Mouse (Mus musculus) thymus, postnatal 0 days (tissue): ENCODE data around the gene Bphl. TPM values are rescaled to one million over a fixed set of nuclear protein-coding genes. Genes with fewer than 3 reads are reported as not detected.

Experiments
- DNase-seq: peaks from one replicate; pipeline ENCODE4 v3.0.0-alpha.2; 2015; ENCODE audit warnings: low spot score
- polyA plus RNA-seq: library from polyadenylated mRNA; unstranded; fragments of >200 nt; fragmentation: Nextera tagmentation; extraction: Ambion mirVana; gene quantifications from 2 replicates; pipeline ENCODE4 v1.2.1, GENCODE M21; 2015

Gene Bphl
- polyA plus RNA-seq, 1 experiment from 2014 or later = 68.7 TPM

DNA sequence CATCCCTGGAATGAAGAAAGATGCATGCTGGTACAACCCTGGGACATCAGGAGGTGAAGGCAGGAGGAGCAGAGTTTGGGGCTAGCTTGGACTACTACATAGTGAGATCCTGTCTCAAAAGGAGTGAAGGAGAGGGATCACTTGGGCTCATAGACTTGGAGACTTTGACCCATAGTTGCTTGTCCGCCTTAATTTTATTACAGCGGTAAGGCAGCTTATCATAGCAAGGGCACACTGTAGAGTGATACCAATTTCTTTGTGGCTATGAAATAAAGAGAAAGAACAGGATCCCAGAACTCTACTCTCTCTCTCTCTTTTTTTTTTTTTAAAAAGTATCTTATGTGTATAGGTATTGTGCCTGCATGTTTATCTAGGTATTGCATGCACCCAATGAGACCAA, 83.1 kb downstream of the Bphl start:
- DNase-seq = no peak

Other genes starting within 250 kb of the Bphl start
- gene Serpinb6e, start 194.2 kb upstream of the Bphl start, polyA plus RNA-seq = not detected in 2 replicates
- gene Serpinb6c, start 131.9 kb upstream of the Bphl start, polyA plus RNA-seq = 1.3 and 1.6 TPM in 2 replicates
- 10.9 and 13.0 TPM in 2 replicates for gene Nqo2, start 72.9 kb upstream of the Bphl start, polyA plus RNA-seq
- gene Ripk1, start 35.2 kb upstream of the Bphl start, polyA plus RNA-seq = 12.9 and 13.5 TPM in 2 replicates
- gene Serpinb6a, start 34.8 kb upstream of the Bphl start, polyA plus RNA-seq = 73.8 and 89.4 TPM in 2 replicates
- 204 and 248 TPM in 2 replicates for gene Tubb2a, start 40.4 kb downstream of the Bphl start, polyA plus RNA-seq
- gene Tubb2b, start 92.9 kb downstream of the Bphl start, polyA plus RNA-seq = 34.5 and 37.3 TPM in 2 replicates
- 158 and 174 TPM in 2 replicates for gene Psmg4, start 125.4 kb downstream of the Bphl start, polyA plus RNA-seq